Mouse (Mus musculus) C2C12 (cell line): ENCODE results near the gene 2010111I01Rik.

Experiments used
- CEBPB ChIP-seq: IDR thresholded peaks from one replicate; pipeline ENCODE4 v1.6.1; 2011; ENCODE audit warnings: low read depth, mild to moderate bottlenecking, control low read depth, moderate library complexity
- CTCF ChIP-seq: IDR thresholded peaks from one replicate; pipeline ENCODE4 v1.5.1; 2011; ENCODE audit not compliant: control insufficient read depth, insufficient read depth, insufficient read length
- MAX ChIP-seq: IDR thresholded peaks from one replicate; pipeline ENCODE4 v1.6.1; 2011; ENCODE audit warnings: mild to moderate bottlenecking, control low read depth
- MYOG ChIP-seq: IDR thresholded peaks from one replicate; pipeline ENCODE4 v1.6.1; 2011; ENCODE audit not compliant: control insufficient read depth, insufficient read length; ENCODE audit errors: extremely low read depth
- USF1 ChIP-seq: IDR thresholded peaks from one replicate; pipeline ENCODE4 v1.6.1; 2011; ENCODE audit warnings: low read depth, mild to moderate bottlenecking, control low read depth, moderate library complexity

DNA sequence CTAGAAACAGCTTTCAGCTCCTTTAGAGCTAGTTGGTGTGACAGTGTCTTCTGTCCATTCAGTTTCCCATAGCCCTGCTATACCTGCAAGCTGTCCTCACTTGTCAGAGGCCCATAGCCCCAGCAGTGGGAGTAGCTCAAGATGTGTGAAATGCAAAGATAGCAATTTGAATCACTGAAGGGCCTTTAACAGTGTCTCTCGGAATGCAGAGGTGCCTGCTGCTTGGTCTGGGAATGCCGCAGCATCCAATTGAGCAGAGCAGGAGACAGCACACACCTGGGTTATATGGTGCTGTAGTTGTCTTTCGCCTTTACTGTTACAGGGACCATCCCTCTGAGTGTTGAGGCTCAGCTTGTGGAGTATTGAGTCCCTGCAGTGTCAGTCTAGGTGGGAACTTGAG, 329.0 kb downstream of the 2010111I01Rik start:
- TF ChIP-seq CTCF = no peak
- no peak for TF ChIP-seq USF1
- TF ChIP-seq MYOG = no peak
- no peak for TF ChIP-seq MAX
- TF ChIP-seq CEBPB = no peak
